Mouse (Mus musculus) kidney, embryonic 14.5 days (tissue): ENCODE data around the gene Bcr. TPM values are rescaled to one million over a fixed set of nuclear protein-coding genes. Genes with fewer than 3 reads are reported as not detected.

Experiments
- ATAC-seq: fragments of 200-750 bp; cut with Nextera tagmentation; 2 replicates; pipeline ENCODE4 v1.8.0; 2017; ENCODE audit warnings: moderate number of reproducible peaks, mild to moderate bottlenecking, moderate TSS enrichment, moderate library complexity; ENCODE audit not compliant: low FRiP score, low TSS enrichment
- H3K27ac ChIP-seq: fragments of 300-500 bp; sonication (generic); 2 replicates; pipeline ENCODE4 v1.5.1; 2014; ENCODE audit warnings: low read depth, mild to moderate bottlenecking, low read length, moderate library complexity, mixed read lengths
- H3K27me3 ChIP-seq: fragments of 300-500 bp; sonication (generic); 2 replicates; pipeline ENCODE4 v1.6.1; 2014; ENCODE audit warnings: mild to moderate bottlenecking, low read length; ENCODE audit not compliant: control insufficient read depth, insufficient read depth
- H3K36me3 ChIP-seq: fragments of 300-500 bp; sonication (generic); 2 replicates; pipeline ENCODE4 v1.6.1; 2014; ENCODE audit warnings: low read length, mixed read lengths; ENCODE audit not compliant: control insufficient read depth, insufficient read depth
- H3K4me1 ChIP-seq: fragments of 300-500 bp; sonication (generic); 2 replicates; pipeline ENCODE4 v1.6.1; 2014; ENCODE audit warnings: low read length, mixed read lengths; ENCODE audit not compliant: control insufficient read depth, insufficient read depth
- H3K4me2 ChIP-seq: fragments of 300-500 bp; sonication (generic); replicated peaks from 2 replicates; pipeline ENCODE4 v1.6.1; 2014; ENCODE audit warnings: low read depth, mild to moderate bottlenecking, low read length
- H3K4me3 ChIP-seq: fragments of 300-500 bp; sonication (generic); 2 replicates; pipeline ENCODE4 v1.5.1; 2014; ENCODE audit warnings: mild to moderate bottlenecking, low read length
- H3K9ac ChIP-seq: fragments of 300-500 bp; sonication (generic); 2 replicates; pipeline ENCODE4 v1.6.1; 2014; ENCODE audit warnings: low read depth, mild to moderate bottlenecking, low read length, moderate library complexity
- H3K9me3 ChIP-seq: fragments of 300-500 bp; sonication (generic); 2 replicates; pipeline ENCODE4 v1.6.1; 2016; ENCODE audit warnings: low read length; ENCODE audit not compliant: control insufficient read depth
- WGBS: fragments of 180-500 bp; shearing (Covaris S2); extraction: QIAGEN DNeasy Blood & Tissue Kit; methylation state at CpG from one replicate; pipeline ENCODE4 v1.1.7; 2014; 5-methylcytosine and 5-hydroxymethylcytosine counted together
- polyA plus RNA-seq: library from polyadenylated mRNA; unstranded; fragments of >200 nt; fragmentation: Nextera tagmentation; extraction: Ambion mirVana; gene quantifications from 2 replicates; pipeline ENCODE4 v1.2.1, GENCODE M21; 2014

Gene Bcr
- polyA plus RNA-seq, 1 experiment from 2014 or later: 10.0 TPM

DNA sequence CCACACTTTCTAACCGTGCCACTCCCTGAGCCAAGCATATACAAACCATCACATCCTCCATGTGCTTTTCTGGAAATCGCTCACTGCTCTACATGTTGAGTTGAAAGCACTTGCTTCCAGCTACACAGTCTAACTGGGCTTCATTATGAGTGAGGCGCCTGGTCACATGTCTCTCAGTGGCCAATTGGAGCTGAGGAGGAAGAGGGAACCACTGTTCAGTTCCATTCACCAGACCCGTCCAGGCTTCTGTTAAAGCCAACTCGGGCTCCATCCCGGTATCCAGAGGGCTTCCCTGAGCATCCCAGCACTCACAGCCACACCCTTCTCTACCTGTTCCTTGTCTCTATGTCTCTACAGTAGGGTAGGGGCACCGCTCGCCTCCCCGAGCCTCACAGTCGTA, 86.2 kb downstream of the Bcr start:
- peaks cover 40% of the 10 kb centered on the region for H3K36me3 ChIP-seq
- no peak overlapping the region for H3K27ac ChIP-seq
- no peaks in the 10 kb centered on the region for H3K4me1 ChIP-seq
- 90% methylated on average over 10 of the region's 10 CpGs for WGBS
- H3K9me3 ChIP-seq: no peaks in the 10 kb centered on the region
- H3K27me3 ChIP-seq: no peaks in the 10 kb centered on the region
- H3K9ac ChIP-seq: no peak overlapping the region
- no peak overlapping the region for H3K4me3 ChIP-seq
- no peak overlapping the region for H3K4me2 ChIP-seq
- no peak for ATAC-seq

DNA sequence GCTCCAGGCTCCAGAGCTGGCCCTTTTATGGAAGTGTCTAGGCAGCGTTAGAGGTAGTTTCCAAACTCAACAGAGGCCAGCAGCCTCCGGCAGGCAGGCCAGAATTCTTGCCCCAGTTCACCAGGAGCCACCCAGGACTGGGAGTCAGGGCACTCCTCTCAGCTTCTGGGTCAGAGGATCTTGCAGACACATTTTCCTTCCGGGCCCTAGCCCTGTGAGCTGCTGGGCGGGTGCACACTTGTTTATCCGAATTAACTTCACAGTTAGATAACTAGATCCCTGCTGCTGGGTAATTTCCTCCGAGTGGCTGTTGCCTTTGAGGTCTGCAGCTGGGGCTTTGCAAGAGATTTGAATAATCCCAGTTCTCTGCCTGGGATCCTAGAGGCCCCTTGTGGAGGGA, 87.9 kb downstream of the Bcr start:
- ATAC-seq: no peak
- peaks cover 33% of the 10 kb centered on the region for H3K36me3 ChIP-seq
- no peaks in the 10 kb centered on the region for H3K9me3 ChIP-seq
- no peak overlapping the region for H3K4me2 ChIP-seq
- 61% methylated on average over 6 of the region's 6 CpGs for WGBS
- no peak overlapping the region for H3K4me3 ChIP-seq
- no peaks in the 10 kb centered on the region for H3K4me1 ChIP-seq
- no peaks in the 10 kb centered on the region for H3K27me3 ChIP-seq
- no peak overlapping the region for H3K9ac ChIP-seq
- no peak overlapping the region for H3K27ac ChIP-seq

DNA sequence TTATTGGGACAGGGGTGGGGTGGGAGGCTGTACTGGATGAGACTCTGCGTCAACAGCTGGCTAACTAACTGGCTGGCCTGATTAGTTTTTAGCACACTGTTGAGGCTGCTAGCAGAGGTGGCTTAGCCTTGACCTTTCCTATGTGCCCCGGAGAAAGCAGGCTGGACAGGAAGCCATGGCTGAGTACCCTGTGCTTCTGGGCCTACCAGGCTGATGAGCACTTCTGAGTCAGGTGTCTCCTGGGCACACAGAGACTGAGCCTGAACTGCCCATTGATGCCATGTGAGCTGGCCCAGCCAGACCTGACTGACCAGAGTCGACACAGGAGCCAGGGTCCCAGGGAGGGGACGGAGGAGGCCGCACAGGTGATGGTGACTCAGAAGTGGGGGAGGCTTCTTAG, 90.0 kb downstream of the Bcr start:
- no peak overlapping the region for H3K4me2 ChIP-seq
- H3K4me3 ChIP-seq: no peak overlapping the region
- H3K9ac ChIP-seq: no peak overlapping the region
- H3K9me3 ChIP-seq: no peaks in the 10 kb centered on the region
- peaks cover 34% of the 10 kb centered on the region for H3K36me3 ChIP-seq
- ATAC-seq: no peak; the same call in 1 of the 2 replicates
- H3K27me3 ChIP-seq: no peaks in the 10 kb centered on the region
- no peak overlapping the region for H3K27ac ChIP-seq
- H3K4me1 ChIP-seq: no peaks in the 10 kb centered on the region
- WGBS: 54% methylated on average over 5 of the region's 5 CpGs

DNA sequence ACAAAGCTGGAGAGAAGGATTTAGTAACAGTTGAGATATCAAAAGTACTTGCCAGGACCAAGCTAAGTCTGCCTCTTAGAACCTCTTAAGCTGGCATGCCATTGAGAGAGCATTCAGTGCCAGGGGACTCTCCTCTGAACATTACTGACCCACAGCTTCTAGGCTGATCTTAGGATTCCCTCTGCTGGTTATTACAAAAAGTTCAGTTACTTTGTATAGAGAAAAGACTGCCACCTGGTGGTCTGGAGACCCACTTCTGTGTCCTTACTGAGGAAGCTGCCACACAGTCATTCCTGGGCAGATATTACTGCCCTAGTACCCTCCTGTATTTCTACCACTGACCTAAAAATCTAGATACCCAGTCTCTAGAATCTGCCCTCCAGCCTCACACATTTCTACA, 90.9 kb downstream of the Bcr start:
- no peaks in the 10 kb centered on the region for H3K27me3 ChIP-seq
- no peak overlapping the region for H3K4me3 ChIP-seq
- no peak overlapping the region for H3K9ac ChIP-seq
- peak; percentile 26; the same call in 1 of the 2 replicates for ATAC-seq
- H3K4me1 ChIP-seq: no peaks in the 10 kb centered on the region
- no peaks in the 10 kb centered on the region for H3K9me3 ChIP-seq
- H3K36me3 ChIP-seq: peaks cover 32% of the 10 kb centered on the region
- no peak overlapping the region for H3K4me2 ChIP-seq
- no peak overlapping the region for H3K27ac ChIP-seq

DNA sequence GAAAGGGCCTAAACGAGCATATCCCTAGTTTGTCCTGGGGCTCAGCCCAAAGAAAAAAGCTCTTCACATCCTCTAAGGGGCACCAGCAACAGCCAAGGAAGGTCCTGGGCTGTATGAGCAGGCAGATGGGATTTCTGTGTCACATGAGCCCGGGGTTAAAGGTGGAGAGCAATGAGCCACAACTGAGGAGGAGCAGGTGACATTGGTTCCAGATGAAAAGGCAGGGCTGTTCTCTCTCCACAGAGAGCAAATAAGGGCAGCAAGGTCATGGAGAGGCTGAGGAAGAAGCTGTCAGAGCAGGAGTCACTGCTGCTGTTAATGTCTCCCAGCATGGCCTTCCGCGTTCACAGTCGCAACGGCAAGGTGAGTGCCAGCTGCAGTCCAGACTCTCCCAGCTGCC, 96.4 kb downstream of the Bcr start:
- no peak overlapping the region for H3K27ac ChIP-seq

DNA sequence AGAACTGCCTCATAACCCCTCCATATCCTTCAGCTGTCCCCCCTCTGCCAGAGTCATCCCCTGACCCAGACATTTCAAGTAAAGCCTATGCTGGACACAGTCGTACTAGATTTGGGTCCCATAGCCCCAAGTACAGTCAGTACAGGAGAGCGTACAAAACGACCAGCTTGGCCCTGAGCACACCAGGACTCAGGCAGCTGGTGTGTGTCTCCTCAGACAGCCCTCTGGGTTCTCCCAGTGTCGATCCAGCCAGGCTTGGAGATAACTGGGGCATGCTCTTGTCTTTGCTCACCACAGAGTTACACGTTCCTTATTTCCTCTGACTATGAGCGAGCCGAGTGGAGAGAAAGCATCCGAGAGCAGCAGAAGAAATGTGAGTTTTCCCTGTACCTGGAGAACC, 97.3 kb downstream of the Bcr start:
- Histone ChIP-seq H3K4me1 (peaks cover 18% of the 10 kb centered on the region), H3K27ac (no peak overlapping the region), H3K27me3 (no peaks in the 10 kb centered on the region), H3K9me3 (no peaks in the 10 kb centered on the region), H3K4me2 (no peak overlapping the region), H3K4me3 (no peak overlapping the region), H3K36me3 (peaks cover 36% of the 10 kb centered on the region), H3K9ac (no peak overlapping the region)
- WGBS: 66% methylated on average over 8 of the region's 8 CpGs
- no peak for ATAC-seq

More for the DNA sequence above, 96.4 kb downstream of the Bcr start:
- Histone ChIP-seq H3K9me3 (no peaks in the 10 kb centered on the region), H3K27me3 (no peaks in the 10 kb centered on the region), H3K4me2 (no peak overlapping the region), H3K36me3 (peaks cover 29% of the 10 kb centered on the region), H3K9ac (no peak overlapping the region), H3K4me1 (peaks cover 18% of the 10 kb centered on the region), H3K4me3 (no peak overlapping the region)
- WGBS: 37% methylated on average over 6 of the region's 6 CpGs
- ATAC-seq: peak; percentile 82

DNA sequence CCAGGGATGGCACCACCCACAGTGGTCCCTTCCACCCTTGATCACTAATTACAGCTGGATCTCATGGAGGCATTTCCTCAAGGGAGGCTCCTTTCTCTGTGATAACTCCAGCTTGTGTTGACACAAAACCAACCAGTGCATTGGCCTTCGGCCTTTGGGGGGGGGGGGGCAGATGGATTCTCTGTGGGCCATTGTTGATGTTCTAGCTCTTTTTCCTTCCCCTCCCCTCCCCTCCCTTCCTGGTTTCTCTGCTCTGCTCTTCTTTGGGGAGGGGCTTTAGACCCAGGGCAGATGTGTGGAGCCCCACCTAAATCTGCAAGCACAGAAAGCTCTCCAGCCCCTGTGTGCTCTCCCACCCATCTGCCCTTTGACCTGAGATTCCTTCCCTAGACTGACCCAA, 98.0 kb downstream of the Bcr start:
- no peak overlapping the region for H3K4me3 ChIP-seq
- 44% methylated on average over 1 of the region's 1 CpGs for whole genome bisulfite sequencing
- H3K27ac ChIP-seq: no peak overlapping the region
- no peak overlapping the region for H3K4me2 ChIP-seq
- H3K9me3 ChIP-seq: no peaks in the 10 kb centered on the region
- no peak overlapping the region for H3K9ac ChIP-seq
- peaks cover 38% of the 10 kb centered on the region for H3K36me3 ChIP-seq
- no peak for ATAC-seq
- H3K4me1 ChIP-seq: peaks cover 18% of the 10 kb centered on the region
- no peaks in the 10 kb centered on the region for H3K27me3 ChIP-seq

DNA sequence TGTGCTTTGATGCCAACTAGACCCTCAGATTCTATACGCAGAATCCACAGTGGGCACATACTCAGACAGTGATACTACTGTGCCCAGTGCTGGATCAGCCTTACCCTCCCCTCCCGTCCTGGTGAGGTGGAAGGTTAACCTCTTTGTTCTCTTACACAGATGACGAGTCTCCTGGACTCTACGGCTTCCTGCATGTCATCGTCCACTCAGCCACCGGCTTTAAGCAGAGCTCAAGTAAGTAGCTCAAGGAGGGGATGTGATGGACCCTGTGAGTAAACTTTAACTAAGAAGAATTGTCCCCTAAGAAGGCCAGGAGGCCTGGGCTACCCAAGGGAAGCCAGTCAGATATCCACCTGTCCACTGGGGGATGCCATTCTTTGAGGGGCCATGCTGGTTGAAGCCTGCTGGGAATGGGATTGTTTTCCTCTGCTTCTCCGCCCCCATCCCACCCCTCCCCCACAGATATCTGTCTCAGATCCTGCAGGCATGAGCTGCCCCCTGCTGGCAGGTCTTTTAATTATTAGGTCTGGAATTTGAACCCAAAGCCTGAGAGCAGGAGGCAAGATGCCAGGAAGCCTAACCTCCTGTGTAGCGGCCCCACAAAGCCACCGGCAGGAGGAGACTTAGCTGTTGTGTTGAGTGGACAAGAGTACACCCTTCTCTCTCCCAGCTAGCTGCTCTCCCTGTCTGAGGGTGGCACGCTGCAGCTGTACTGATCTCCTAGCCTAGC, 99.9 kb downstream of the Bcr start:
- WGBS: 74% methylated on average over 10 of the region's 10 CpGs
- Histone ChIP-seq H3K4me2 (no peak overlapping the region), H3K4me1 (peaks cover 18% of the 10 kb centered on the region), H3K36me3 (peaks cover 35% of the 10 kb centered on the region), H3K9me3 (no peaks in the 10 kb centered on the region), H3K27ac (no peak overlapping the region), H3K9ac (no peak overlapping the region), H3K4me3 (no peak overlapping the region), H3K27me3 (no peaks in the 10 kb centered on the region)
- no peak for ATAC-seq

DNA sequence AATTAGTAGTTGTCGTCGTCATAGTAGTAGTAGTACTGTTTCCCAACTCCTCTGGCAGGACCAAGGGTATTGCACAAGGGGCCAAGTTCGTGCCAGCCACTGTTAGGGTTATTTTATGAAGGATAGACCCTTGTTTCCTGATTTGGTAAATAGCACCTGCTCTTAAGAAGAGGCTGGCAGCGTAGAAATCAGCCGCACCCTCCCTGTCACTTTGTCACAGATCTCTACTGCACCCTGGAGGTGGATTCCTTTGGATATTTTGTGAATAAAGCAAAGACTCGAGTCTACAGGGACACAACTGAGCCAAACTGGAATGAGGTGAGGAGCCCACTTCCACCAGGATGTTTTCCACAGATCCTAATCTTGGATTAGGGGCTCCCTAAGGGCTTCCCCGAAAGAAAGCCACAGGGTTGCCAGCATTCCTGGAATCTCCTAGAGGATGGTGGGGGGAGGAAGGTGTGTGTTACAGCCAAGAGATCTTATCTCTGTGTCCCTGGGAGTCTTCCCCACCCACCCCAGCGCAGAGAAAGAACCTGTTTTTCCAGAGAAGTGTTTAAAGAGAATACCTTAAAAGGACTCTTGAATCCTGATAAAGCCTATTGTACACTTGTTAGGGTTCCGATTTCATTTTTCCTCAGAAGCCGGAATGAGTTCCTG, 105.6 kb downstream of the Bcr start:
- no peak for ATAC-seq
- H3K4me1 ChIP-seq: no peaks in the 10 kb centered on the region
- H3K4me2 ChIP-seq: no peak overlapping the region
- peaks cover 56% of the 10 kb centered on the region for H3K36me3 ChIP-seq
- no peaks in the 10 kb centered on the region for H3K9me3 ChIP-seq
- H3K4me3 ChIP-seq: no peak overlapping the region
- no peak overlapping the region for H3K9ac ChIP-seq
- H3K27me3 ChIP-seq: no peaks in the 10 kb centered on the region
- 78% methylated on average over 10 of the region's 10 CpGs for WGBS
- no peak overlapping the region for H3K27ac ChIP-seq
